Mouse (Mus musculus): ENCODE data around the gene Ltb. TPM values are rescaled to one million over a fixed set of nuclear protein-coding genes. Genes with fewer than 3 reads are reported as not detected.

Gene Ltb
- polyA plus RNA-seq, 1 experiment = 0.34 TPM

GRCm38 (mm10) chr17:35166352-35167035 is 27.7 kb upstream of the Ltb start:
- TF ChIP-seq POLR2A (IDR thresholded peaks at IDR 0.05; ENCODE audit: borderline replicate concordance, insufficient read depth, low read length) = no peak
- TF ChIP-seq CTCF (IDR thresholded peaks at IDR 0.05; ENCODE audit: borderline replicate concordance, insufficient read depth, low read depth, low read length) = peak; percentile 65
- peak; percentile 63 to 75 for DNase-seq
- WGBS = 57% methylated on average over 8 of the region's 8 CpGs
- no peak overlapping the region for H3K27ac ChIP-seq (ENCODE audit: insufficient read depth, low read length)
- H3K4me1 ChIP-seq (ENCODE audit: control insufficient read depth, insufficient read depth, low read length) = peaks cover 8% of the 10 kb centered on the region; the same call in 1 of the 2 replicates
- no peaks in the 10 kb centered on the region for H3K27me3 ChIP-seq (ENCODE audit: control insufficient read depth, insufficient read depth, low read length)
- no peak overlapping the region for H3K4me3 ChIP-seq (replicated peaks; ENCODE audit: insufficient read depth, low read depth, low read length)

- 80% methylated on average over 7 of the region's 7 CpGs for WGBS
- H3K4me1 ChIP-seq (ENCODE audit: control insufficient read depth, insufficient read depth, low read length) = no peaks in the 10 kb centered on the region
- no peak for DNase-seq
- H3K27me3 ChIP-seq (ENCODE audit: control insufficient read depth, insufficient read depth, low read length) = no peaks in the 10 kb centered on the region
- H3K27ac ChIP-seq (ENCODE audit: insufficient read depth, low read length) = no peak overlapping the region
- no peak overlapping the region for H3K4me3 ChIP-seq (replicated peaks; ENCODE audit: insufficient read depth, low read depth, low read length)
- TF ChIP-seq CTCF (IDR thresholded peaks at IDR 0.05; ENCODE audit: borderline replicate concordance, insufficient read depth, low read depth, low read length) (no peak), POLR2A (IDR thresholded peaks at IDR 0.05; ENCODE audit: borderline replicate concordance, insufficient read depth, low read length) (no peak)
Observed at GRCm38 (mm10) chr17:35167794-35168193, 26.4 kb upstream of the Ltb start.

DNA sequence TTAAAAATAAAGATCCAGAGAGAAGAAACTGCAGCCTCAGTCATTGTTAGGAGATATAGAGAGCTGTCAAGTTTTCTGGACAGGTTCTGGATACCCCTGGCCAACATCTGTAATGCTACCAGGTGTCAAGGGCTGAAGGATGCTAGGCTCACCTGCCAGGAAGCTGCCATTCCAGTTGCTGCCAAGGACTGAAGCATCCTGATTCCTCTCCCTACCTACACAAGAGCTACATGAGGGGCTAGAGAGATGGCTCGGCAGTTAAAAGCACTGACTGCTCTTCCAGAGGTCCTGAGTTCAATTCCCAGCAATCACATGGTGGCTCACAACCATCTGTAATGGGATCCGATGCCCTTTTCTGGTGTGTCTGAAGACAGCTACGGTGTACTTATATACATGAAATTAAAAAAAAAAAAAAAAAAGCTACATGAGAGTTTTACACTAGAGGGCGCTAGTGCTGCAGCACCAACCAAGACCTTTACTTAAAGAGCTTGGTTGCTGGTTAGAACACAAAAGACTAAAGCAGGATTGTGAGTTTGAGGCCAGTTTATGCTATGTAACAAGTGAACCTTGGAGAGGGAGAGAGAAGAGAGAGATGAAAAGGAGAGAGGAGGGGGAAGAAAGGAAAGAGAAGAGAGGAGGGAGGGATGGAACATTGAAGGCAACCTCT is 25.6 kb upstream of the Ltb start:
- 11% methylated on average over 4 of the region's 4 CpGs for WGBS
- Histone ChIP-seq H3K27ac (ENCODE audit: insufficient read depth, low read length) (no peak overlapping the region), H3K4me1 (ENCODE audit: control insufficient read depth, insufficient read depth, low read length) (no peaks in the 10 kb centered on the region), H3K27me3 (ENCODE audit: control insufficient read depth, insufficient read depth, low read length) (no peaks in the 10 kb centered on the region), H3K4me3 (replicated peaks; ENCODE audit: insufficient read depth, low read depth, low read length) (no peak overlapping the region)
- TF ChIP-seq CTCF (IDR thresholded peaks at IDR 0.05; ENCODE audit: borderline replicate concordance, insufficient read depth, low read depth, low read length) = no peak
- TF ChIP-seq POLR2A (IDR thresholded peaks at IDR 0.05; ENCODE audit: borderline replicate concordance, insufficient read depth, low read length) = no peak
- no peak for DNase-seq

DNA sequence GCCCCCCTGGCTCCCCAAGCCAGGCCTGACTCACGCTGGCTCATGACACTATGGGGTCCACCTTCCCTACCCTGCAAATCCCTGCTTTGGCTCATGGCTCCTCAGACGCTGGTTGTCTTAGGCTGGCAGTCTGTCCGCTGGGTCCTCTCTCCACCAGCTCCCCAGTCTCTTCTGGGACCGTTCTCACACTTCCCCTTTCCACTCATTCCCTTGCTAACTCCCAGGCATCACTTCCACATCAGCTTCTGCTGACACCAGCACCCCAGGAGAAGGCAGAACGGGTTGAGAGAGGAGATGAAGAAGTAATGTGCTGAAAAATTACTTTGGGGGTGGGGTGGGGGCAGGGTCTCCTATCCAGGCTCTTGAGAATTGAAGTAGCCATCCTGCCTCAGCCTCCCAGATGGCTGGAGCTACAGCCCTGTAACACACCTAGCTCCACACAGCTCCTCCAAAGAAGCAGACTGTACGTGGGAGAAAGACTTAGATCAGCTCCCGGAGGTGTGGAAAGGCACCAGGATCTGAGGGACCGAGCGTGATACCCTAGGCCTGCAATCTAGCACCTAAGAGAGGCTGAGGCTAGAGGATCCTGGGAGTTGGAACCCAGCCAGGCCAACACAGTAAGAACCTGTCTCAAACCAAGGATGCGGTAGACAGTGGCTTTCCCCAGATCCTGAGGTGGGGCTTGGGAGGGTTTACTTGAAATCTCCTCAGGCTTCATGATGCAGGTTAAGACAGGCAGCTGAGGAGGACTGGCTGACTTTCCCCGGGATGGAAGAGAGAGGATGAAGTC is 21.6 kb upstream of the Ltb start:
- Histone ChIP-seq H3K27me3 (ENCODE audit: control insufficient read depth, insufficient read depth, low read length) (no peaks in the 10 kb centered on the region), H3K4me3 (replicated peaks; ENCODE audit: insufficient read depth, low read depth, low read length) (no peak overlapping the region), H3K27ac (ENCODE audit: insufficient read depth, low read length) (no peak overlapping the region), H3K4me1 (ENCODE audit: control insufficient read depth, insufficient read depth, low read length) (no peaks in the 10 kb centered on the region)
- WGBS = 68% methylated on average over 11 of the region's 11 CpGs
- no peak for TF ChIP-seq CTCF (IDR thresholded peaks at IDR 0.05; ENCODE audit: borderline replicate concordance, insufficient read depth, low read depth, low read length)
- DNase-seq = no peak

DNA sequence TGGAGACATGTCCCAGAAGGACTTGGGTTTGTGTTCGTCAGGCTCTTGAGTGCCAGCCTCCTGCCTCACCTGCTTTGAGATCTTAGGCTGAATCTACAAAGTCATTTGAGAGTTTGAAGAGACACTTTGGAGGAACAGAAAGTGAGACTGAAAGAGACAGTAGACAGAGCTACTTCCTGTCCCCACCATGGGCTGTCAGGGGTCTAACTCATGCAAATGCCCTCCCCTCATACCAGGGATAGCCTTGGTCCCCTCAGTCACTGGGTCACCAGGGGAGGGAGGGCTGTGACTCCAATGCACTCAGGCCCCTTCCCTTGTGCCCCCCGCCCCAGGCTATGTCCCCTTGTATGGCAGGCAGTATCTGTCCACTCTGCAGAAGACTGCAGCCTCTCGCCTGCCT is 20.9 kb upstream of the Ltb start:
- H3K27me3 ChIP-seq (ENCODE audit: control insufficient read depth, insufficient read depth, low read length) = no peaks in the 10 kb centered on the region
- no peaks in the 10 kb centered on the region for H3K4me1 ChIP-seq (ENCODE audit: control insufficient read depth, insufficient read depth, low read length)
- H3K4me3 ChIP-seq (replicated peaks; ENCODE audit: insufficient read depth, low read depth, low read length) = no peak overlapping the region
- no peak for DNase-seq
- no peak for TF ChIP-seq POLR2A (IDR thresholded peaks at IDR 0.05; ENCODE audit: borderline replicate concordance, insufficient read depth, low read length)
- 83% methylated on average over 3 of the region's 3 CpGs for WGBS
- no peak overlapping the region for H3K27ac ChIP-seq (ENCODE audit: insufficient read depth, low read length)

DNA sequence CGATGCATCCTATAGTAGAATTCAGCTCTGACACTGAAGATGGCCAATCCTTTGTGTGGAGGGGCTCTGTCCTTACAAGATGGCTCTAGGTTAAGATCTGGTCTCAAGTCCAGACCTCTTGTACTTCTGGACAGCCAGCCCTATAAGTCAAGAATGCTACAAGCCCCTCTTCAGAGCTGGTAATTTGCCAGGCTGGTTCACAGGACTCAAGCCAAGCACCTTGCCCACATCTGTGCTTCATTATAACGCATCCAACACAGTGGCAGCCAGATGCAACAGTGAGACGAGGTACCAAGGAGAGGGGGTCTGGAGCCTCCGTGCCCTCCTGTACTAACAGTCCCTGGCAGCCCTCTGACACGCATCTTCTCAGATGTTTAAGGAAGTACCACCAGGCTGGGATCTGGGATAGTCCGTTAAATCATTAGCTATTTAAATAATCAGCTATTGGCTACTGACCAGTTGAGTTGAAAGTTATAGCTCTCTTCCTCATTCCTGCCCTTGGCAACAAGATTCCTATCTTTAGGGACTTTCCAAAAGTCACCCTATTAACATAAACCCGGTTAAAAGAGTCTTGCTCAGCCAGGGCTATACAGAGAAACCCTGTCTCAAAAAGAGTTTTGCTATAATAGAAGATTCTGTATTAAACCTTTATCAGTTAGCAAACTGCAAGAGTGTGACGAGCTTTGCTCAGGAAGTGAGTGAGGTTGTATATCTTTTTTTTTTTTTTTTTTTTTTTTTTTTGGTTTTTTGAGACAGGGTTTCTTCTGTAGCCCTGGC is 19.9 kb upstream of the Ltb start:
- H3K4me3 ChIP-seq (replicated peaks; ENCODE audit: insufficient read depth, low read depth, low read length) = no peak overlapping the region
- no peaks in the 10 kb centered on the region for H3K27me3 ChIP-seq (ENCODE audit: control insufficient read depth, insufficient read depth, low read length)
- H3K27ac ChIP-seq (ENCODE audit: insufficient read depth, low read length) = no peak overlapping the region
- WGBS = 62% methylated on average over 8 of the region's 8 CpGs
- no peak for DNase-seq
- no peaks in the 10 kb centered on the region for H3K4me1 ChIP-seq (ENCODE audit: control insufficient read depth, insufficient read depth, low read length)
- TF ChIP-seq POLR2A (IDR thresholded peaks at IDR 0.05; ENCODE audit: borderline replicate concordance, insufficient read depth, low read length) (no peak), CTCF (IDR thresholded peaks at IDR 0.05; ENCODE audit: borderline replicate concordance, insufficient read depth, low read depth, low read length) (no peak)

DNA sequence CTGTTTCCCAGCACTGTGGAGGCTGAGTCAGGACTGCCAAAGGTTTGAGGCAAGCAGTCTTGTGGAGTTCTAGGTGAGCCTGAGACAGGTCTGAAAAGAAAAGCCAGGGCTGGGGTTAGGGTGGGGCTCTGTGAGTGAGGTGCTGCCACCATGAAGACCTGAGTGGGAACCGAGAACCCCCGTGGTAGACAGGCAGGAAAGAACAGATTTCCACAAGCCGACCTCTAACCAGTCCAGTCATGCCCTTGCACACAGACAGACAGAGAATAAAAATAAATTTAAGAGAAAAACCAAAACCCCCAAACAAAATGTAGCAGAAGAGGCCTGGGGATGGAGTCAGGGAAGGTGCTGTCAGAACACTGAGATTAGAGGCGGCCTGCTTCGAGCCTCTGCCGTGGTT is 18.9 kb upstream of the Ltb start:
- Histone ChIP-seq H3K27ac (ENCODE audit: insufficient read depth, low read length) (no peak overlapping the region), H3K4me1 (ENCODE audit: control insufficient read depth, insufficient read depth, low read length) (no peaks in the 10 kb centered on the region)
- WGBS = 67% methylated on average over 6 of the region's 6 CpGs

More for the DNA sequence above, 18.9 kb upstream of the Ltb start:
- Histone ChIP-seq H3K4me3 (replicated peaks; ENCODE audit: insufficient read depth, low read depth, low read length) (no peak overlapping the region), H3K27me3 (ENCODE audit: control insufficient read depth, insufficient read depth, low read length) (no peaks in the 10 kb centered on the region)
- TF ChIP-seq CTCF (IDR thresholded peaks at IDR 0.05; ENCODE audit: borderline replicate concordance, insufficient read depth, low read depth, low read length) (no peak), POLR2A (IDR thresholded peaks at IDR 0.05; ENCODE audit: borderline replicate concordance, insufficient read depth, low read length) (no peak)
- DNase-seq = no peak
